Mouse (Mus musculus): Measurements from ENCODE around the gene Scn3b. TPM values are rescaled to one million over a fixed set of nuclear protein-coding genes. Genes with fewer than 3 reads are reported as not detected.

Scn3b gene
- total and polyA plus RNA-seq, 2 experiments from 2014 or later, result 157 to 235 TPM

DNA sequence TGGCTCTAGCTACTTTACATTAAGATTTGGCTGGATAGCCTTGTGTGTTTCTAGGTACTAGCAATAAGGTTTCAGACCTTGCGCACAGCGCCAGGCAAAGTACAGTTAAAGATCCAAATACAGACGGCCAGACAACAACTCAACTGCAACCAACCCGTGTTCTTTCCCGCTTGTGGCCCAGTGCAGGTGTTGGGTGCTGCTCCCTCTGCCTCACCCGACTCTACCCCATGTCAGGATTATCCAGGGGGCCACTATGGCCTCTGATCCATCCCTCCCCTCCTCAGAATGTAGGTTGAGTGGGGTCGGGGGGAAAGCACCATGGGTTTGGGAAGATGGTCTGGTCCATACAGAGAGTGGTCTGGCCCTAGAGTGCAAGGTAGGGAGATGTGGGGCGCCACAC, 24.3 kb downstream of the Scn3b start:
- H3K9ac ChIP-seq (replicated peaks; ENCODE audit: low read length, poor library complexity, severe bottlenecking), result no peak overlapping the region
- peaks cover 50% of the 10 kb centered on the region for H3K36me3 ChIP-seq (ENCODE audit: insufficient read depth, low read length)
- DNase-seq (ENCODE audit: low spot score), result no peak
- 94% methylated on average over 8 of the region's 8 CpGs for WGBS
- ATAC-seq (ENCODE audit: low FRiP score), result no peak
- TF ChIP-seq CTCF (IDR thresholded peaks at IDR 0.05), result no peak
- no peaks in the 10 kb centered on the region for H3K27me3 ChIP-seq (ENCODE audit: insufficient read depth, low read length)
- H3K27ac ChIP-seq (ENCODE audit: low read depth, low read length), result no peak overlapping the region
- no peaks in the 10 kb centered on the region for H3K4me1 ChIP-seq (ENCODE audit: insufficient read depth, low read length)
- no peak overlapping the region for H3K4me2 ChIP-seq (ENCODE audit: low read depth, low read length, poor library complexity, severe bottlenecking)
- no peaks in the 10 kb centered on the region for H3K9me3 ChIP-seq (ENCODE audit: low read length)
- no peak overlapping the region for H3K4me3 ChIP-seq (ENCODE audit: low read depth, low read length)

- Histone ChIP-seq H3K4me1 (ENCODE audit: insufficient read depth, low read length) (no peaks in the 10 kb centered on the region), H3K36me3 (ENCODE audit: insufficient read depth, low read length) (peaks cover 47% of the 10 kb centered on the region), H3K4me3 (ENCODE audit: low read depth, low read length) (no peak overlapping the region), H3K27ac (ENCODE audit: low read depth, low read length) (no peak overlapping the region), H3K9ac (replicated peaks; ENCODE audit: low read length, poor library complexity, severe bottlenecking) (no peak overlapping the region), H3K9me3 (ENCODE audit: low read length) (no peaks in the 10 kb centered on the region), H3K27me3 (ENCODE audit: insufficient read depth, low read length) (no peaks in the 10 kb centered on the region), H3K4me2 (ENCODE audit: low read depth, low read length, poor library complexity, severe bottlenecking) (no peak overlapping the region)
- no peak for TF ChIP-seq CTCF (IDR thresholded peaks at IDR 0.05)
- DNase-seq (ENCODE audit: low spot score), result no peak
- WGBS, result 93% methylated on average over 5 of the region's 5 CpGs
- ATAC-seq (ENCODE audit: low FRiP score), result no peak
Measured at GRCm38 (mm10) chr9:40293740-40294139, 24.7 kb downstream of the Scn3b start.

- 0 out of 2 replicates have a peak, but pooled peaks have one; percentile 36 for ATAC-seq (ENCODE audit: low FRiP score)
Measured at GRCm38 (mm10) chr9:40294210-40294609, 25.2 kb downstream of the Scn3b start.

GRCm38 (mm10) chr9:40294866-40295265, 25.8 kb downstream of the Scn3b start:
- no peak overlapping the region for H3K4me2 ChIP-seq (ENCODE audit: low read depth, low read length, poor library complexity, severe bottlenecking)
- DNase-seq (ENCODE audit: low spot score) (no peak), ATAC-seq (ENCODE audit: low FRiP score) (no peak)
- no peaks in the 10 kb centered on the region for H3K9me3 ChIP-seq (ENCODE audit: low read length)
- H3K4me3 ChIP-seq (ENCODE audit: low read depth, low read length), result no peak overlapping the region
- H3K27me3 ChIP-seq (ENCODE audit: insufficient read depth, low read length), result no peaks in the 10 kb centered on the region
- H3K36me3 ChIP-seq (ENCODE audit: insufficient read depth, low read length), result peaks cover 48% of the 10 kb centered on the region
- no peak overlapping the region for H3K27ac ChIP-seq (ENCODE audit: low read depth, low read length)
- 100% methylated on average over 1 of the region's 1 CpGs for WGBS
- H3K9ac ChIP-seq (replicated peaks; ENCODE audit: low read length, poor library complexity, severe bottlenecking), result no peak overlapping the region
- TF ChIP-seq CTCF (IDR thresholded peaks at IDR 0.05), result no peak
- no peaks in the 10 kb centered on the region for H3K4me1 ChIP-seq (ENCODE audit: insufficient read depth, low read length)

More at GRCm38 (mm10) chr9:40294210-40294609, 25.2 kb downstream of the Scn3b start:
- H3K4me2 ChIP-seq (ENCODE audit: low read depth, low read length, poor library complexity, severe bottlenecking), result no peak overlapping the region
- no peak overlapping the region for H3K27ac ChIP-seq (ENCODE audit: low read depth, low read length)
- H3K4me3 ChIP-seq (ENCODE audit: low read depth, low read length), result no peak overlapping the region
- no peaks in the 10 kb centered on the region for H3K27me3 ChIP-seq (ENCODE audit: insufficient read depth, low read length)
- peaks cover 47% of the 10 kb centered on the region for H3K36me3 ChIP-seq (ENCODE audit: insufficient read depth, low read length)
- no peak overlapping the region for H3K9ac ChIP-seq (replicated peaks; ENCODE audit: low read length, poor library complexity, severe bottlenecking)
- TF ChIP-seq CTCF (IDR thresholded peaks at IDR 0.05), result no peak
- no peak for DNase-seq (ENCODE audit: low spot score)
- no peaks in the 10 kb centered on the region for H3K9me3 ChIP-seq (ENCODE audit: low read length)
- WGBS, result 92% methylated on average over 5 of the region's 5 CpGs
- no peaks in the 10 kb centered on the region for H3K4me1 ChIP-seq (ENCODE audit: insufficient read depth, low read length)

DNA sequence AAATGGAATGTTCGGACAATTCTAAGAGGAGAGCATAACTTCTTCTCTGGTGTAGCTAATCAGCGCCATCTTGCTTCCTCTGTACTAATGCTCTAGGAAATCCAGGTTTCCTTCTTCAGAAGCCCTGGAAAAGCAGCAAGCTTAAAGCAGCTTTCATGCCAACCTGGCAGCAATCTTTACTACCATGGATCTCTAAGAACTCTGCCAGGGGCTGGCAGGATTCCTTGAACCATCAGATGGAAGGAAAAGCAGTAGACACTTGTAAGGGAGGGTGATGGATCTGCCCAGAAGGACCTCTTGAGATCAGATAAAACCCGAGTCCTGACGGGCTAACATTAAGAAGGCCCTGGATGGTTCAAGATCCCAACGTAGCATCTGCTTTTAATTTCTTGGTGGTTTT, 27.2 kb downstream of the Scn3b start:
- 94% methylated on average over 5 of the region's 5 CpGs for WGBS
- H3K27me3 ChIP-seq (ENCODE audit: insufficient read depth, low read length), result no peaks in the 10 kb centered on the region

GRCm38 (mm10) chr9:40297969-40298368, 29.0 kb downstream of the Scn3b start:
- no peak for TF ChIP-seq CTCF (IDR thresholded peaks at IDR 0.05)
- Histone ChIP-seq H3K27me3 (ENCODE audit: insufficient read depth, low read length) (no peaks in the 10 kb centered on the region), H3K4me3 (ENCODE audit: low read depth, low read length) (no peak overlapping the region), H3K4me1 (ENCODE audit: insufficient read depth, low read length) (no peaks in the 10 kb centered on the region), H3K4me2 (ENCODE audit: low read depth, low read length, poor library complexity, severe bottlenecking) (no peak overlapping the region), H3K27ac (ENCODE audit: low read depth, low read length) (no peak overlapping the region), H3K9ac (replicated peaks; ENCODE audit: low read length, poor library complexity, severe bottlenecking) (no peak overlapping the region), H3K9me3 (ENCODE audit: low read length) (no peaks in the 10 kb centered on the region), H3K36me3 (ENCODE audit: insufficient read depth, low read length) (peaks cover 68% of the 10 kb centered on the region)
- 95% methylated on average over 9 of the region's 9 CpGs for WGBS
- ATAC-seq (ENCODE audit: low FRiP score) (no peak; the same call in 1 of the 2 replicates), DNase-seq (ENCODE audit: low spot score) (no peak)

More for the DNA sequence above, 27.2 kb downstream of the Scn3b start:
- no peak overlapping the region for H3K4me2 ChIP-seq (ENCODE audit: low read depth, low read length, poor library complexity, severe bottlenecking)
- peak; percentile 42 for TF ChIP-seq CTCF (IDR thresholded peaks at IDR 0.05)
- H3K36me3 ChIP-seq (ENCODE audit: insufficient read depth, low read length), result peaks cover 52% of the 10 kb centered on the region
- no peak overlapping the region for H3K27ac ChIP-seq (ENCODE audit: low read depth, low read length)
- DNase-seq (ENCODE audit: low spot score) (peak; percentile 30), ATAC-seq (ENCODE audit: low FRiP score) (no peak)
- no peaks in the 10 kb centered on the region for H3K4me1 ChIP-seq (ENCODE audit: insufficient read depth, low read length)
- no peaks in the 10 kb centered on the region for H3K9me3 ChIP-seq (ENCODE audit: low read length)
- H3K4me3 ChIP-seq (ENCODE audit: low read depth, low read length), result no peak overlapping the region
- no peak overlapping the region for H3K9ac ChIP-seq (replicated peaks; ENCODE audit: low read length, poor library complexity, severe bottlenecking)
